Mouse (Mus musculus) brain, embryonic 18.5 days (tissue): Measurements from ENCODE around the gene Cfap46.

Source experiments
- DNase-seq: peaks from one replicate; pipeline ENCODE4 v3.0.0-alpha.2; 2012; ENCODE audit warnings: low read depth, low spot score

The Cfap46 gene

DNA sequence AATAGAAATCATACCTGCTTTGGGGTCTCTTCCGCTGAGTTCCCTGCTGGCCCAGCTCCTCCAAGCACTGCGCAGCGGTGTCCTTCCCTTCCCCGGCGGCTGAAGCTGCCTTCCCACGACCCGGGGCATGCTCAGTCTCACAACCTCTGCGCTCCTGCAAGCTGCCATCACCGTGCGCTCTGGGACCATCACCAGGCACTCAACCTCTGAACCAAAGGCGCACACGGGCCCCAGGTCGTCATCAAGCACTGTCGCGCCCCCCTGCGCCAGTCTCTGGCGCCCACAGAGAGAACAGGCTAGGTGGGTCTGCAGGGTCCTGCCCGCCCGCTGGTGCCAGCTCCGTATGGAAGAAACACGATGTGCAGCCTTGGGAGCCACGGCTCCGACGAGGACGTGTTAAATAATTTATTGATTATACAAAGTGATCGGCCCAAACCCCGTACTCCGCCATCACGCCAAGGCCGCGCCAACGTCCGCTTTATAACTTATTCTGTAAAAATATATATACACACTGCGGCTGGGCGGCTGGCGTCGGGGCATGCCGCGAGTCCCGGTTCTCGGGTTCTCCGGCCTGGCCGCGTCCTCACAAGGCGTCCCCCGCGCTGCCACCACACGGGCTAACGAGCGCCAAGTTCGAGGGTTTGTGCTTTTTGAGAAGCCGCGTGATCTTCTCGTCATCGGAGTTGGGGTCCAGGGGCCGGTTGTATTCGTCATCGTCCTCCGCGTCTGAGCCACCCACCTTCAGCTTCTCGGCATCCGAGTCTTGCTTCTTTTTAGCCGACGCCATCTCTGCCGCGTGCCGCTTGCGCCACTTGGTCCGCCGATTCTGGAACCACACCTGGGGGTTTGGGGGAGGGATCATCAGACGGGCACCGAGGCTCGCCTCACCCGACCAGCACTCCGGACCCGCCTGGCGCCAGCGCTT, 102.5 kb downstream of the Cfap46 start:
- no peak for DNase-seq

DNA sequence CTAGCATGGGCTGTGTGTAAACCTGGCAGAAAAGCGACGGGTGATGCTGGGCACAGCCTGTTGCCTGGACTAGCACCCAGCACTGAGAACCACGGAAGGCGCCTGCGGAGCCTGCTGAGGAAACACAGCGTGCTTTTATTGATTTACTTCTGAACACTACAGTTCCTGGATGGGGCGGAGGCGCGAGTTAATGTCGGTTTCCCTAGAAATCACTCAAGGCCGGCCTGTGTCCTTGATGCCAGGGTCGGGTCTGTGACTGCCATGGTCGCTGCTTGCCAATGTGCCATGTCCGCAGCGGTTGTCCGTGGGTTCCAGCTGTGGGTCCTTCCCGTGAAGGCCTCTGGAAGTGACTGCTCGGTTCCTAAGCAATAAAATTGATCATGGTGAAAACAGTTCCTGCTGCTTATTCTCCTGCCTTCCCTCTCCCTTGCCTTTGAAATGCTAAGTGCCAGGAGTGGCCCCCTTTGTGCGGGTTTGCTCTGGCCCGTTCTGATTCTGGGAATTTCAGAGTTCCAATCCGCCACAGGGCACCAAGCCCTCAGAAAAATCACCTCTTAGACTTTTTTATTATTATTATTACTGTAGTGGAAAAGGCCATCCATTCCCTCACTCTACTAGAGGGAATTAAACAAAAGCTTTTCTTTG, 104.2 kb downstream of the Cfap46 start:
- DNase-seq = no peak

DNA sequence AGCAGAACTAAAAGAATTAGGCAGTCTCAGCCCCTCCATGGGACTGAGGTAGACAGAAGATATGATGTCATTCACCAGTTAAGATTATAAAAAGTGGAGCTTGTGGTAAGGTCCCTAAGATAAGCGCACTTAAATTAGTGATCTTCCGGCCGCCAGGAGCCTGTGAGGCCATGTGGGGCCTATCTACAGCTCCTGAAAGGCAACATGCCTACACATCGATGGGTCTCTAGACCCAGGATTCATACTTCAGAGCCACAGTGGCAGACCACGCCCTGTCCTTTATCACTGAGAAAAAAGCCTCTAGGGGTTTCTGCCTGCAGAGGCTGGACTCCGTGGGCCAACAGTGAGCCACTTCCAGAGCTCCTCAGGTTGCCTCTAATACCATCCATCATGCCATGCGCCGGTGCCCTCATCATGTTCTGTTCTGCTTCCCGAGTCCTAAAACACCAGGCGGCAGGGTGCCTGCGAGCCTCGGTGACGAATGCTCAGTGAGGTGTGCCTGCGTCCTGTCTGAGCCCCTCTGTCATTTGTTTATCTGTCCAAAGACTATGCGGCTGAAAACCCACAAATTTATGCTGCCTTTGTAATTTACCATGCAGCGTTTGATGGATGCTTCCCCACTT, 107.4 kb downstream of the Cfap46 start:
- DNase-seq = no peak

DNA sequence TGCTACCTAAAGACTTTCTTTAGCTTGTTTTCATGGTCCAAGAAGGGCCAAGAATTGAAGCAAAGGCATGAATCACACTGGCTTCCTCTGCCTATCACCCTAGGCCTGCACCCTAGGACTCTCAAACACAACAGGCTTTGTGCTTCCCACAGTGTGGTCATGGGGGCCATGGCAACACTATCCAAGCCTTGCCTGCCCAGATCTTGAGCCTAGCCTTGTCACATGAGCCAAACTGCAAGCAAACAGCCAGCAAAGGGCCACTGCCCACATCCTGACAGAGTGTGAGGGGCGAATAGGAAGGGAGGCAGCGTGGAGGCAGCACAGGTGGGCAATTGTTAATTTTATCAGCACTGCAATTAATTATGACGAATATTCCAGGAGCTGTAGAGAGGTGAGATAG, 111.0 kb downstream of the Cfap46 start:
- DNase-seq = no peak

DNA sequence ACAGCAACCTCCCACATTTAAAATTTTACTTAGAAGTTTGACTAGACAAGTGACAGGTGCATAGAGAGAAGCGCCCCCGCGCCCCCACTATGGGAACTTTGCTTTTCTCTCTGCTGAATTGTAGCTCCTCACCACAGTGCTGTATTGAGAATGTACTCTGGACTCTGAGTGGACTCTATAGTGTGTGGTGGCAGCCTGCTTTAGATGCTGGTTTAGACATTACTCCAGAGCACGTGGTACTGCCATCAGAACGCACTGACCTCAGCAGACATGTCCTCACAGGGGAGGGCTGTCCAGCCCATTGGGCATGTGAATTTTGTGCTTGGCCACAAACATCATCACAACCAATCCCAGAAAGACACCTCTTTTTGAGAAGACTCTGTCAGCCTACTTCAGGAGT, 112.8 kb downstream of the Cfap46 start:
- no peak for DNase-seq

DNA sequence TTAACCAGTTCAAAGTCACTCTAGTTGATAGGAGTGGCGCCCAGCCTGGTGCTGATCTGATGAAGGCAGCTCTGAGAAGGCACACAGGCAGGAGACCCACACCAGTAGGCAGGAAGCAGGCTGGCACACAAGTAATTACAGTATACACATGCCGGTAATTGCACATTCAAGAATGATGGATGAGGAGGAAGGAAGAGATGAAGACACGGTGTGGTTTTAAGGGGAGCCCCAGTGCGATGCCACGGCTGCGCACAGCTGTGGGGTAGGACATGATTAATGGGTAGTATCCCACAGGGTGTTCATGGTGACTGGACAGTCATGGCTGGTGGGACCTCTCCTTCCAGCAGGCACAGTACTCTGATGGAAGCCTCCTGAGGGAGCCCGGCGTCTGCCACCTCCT, 117.1 kb downstream of the Cfap46 start:
- DNase-seq = no peak

DNA sequence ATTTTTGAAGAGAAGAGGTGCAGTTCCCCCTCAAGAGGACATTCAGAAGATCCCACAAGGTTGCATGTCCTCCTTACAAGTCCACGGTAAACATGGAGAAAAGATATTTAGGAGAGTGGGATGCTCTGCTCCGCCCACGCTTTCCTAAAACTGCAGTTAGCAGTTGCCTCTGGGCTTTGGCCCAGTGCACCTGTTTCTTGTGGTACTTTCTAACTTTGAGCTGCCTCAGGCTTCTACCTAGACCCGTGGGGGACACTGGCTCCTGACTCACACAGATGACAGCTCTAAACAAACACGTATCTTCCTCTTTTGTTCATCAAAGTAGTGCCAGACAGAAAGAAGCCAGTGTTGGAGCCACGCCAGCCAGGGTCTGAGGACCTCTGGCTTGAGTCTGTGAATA, 117.6 kb downstream of the Cfap46 start:
- no peak for DNase-seq

DNA sequence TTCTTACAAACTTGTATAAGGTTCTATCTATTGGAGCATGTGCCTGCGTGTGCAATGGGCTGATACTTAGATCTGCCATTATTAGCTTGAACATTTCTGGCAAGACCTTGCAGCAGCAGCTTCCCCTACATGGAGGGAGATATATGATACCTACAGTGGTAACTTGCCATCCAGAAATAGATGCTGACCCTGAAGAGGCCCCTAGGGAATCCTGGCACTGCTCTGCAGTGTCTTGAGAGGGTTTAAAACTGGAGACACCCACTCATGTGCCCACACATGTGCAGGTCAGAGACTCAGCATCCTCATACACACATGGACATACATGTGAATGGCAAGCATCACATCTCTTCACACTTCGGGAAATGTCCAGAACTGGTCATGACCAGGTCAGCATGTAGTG, 119.5 kb downstream of the Cfap46 start:
- no peak for DNase-seq

DNA sequence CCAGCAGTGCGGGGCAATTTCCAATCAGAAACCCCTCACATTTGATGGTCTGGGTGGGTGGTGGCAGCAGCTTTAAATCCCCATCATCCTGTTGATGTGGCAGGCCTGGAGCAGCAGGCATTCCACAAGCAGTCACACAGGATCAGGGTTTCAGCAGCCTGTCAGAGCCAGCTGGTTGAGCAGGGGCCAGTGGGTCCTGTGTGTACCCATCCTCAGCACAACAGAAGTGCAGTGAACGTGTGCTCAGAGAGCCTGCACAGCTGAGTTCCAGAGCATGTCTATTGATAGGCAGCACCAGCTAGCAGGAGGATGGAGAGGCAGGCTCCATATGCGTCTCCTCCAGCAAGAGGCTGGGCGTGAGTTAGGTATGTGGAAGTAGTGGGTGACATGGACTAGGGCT, 120.2 kb downstream of the Cfap46 start:
- DNase-seq = no peak

DNA sequence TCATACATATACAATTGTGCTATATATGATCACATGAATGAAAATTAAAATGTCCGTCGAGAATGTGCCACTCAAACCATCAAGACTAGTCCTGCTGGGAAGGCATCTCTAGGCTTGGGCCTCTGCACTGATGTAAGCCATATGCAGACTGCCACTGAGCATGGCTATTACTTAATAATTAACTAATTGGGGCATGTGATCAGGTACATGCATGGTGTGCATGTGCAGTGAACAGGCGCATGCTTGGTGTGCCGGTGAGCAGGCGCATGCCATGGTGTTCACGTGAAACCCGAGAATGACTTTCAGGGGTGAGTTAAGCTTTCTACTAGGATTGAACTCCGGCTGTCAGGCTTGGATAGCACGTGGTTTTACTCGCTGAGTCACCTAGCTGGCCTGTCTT, 124.0 kb downstream of the Cfap46 start:
- DNase-seq = no peak

DNA sequence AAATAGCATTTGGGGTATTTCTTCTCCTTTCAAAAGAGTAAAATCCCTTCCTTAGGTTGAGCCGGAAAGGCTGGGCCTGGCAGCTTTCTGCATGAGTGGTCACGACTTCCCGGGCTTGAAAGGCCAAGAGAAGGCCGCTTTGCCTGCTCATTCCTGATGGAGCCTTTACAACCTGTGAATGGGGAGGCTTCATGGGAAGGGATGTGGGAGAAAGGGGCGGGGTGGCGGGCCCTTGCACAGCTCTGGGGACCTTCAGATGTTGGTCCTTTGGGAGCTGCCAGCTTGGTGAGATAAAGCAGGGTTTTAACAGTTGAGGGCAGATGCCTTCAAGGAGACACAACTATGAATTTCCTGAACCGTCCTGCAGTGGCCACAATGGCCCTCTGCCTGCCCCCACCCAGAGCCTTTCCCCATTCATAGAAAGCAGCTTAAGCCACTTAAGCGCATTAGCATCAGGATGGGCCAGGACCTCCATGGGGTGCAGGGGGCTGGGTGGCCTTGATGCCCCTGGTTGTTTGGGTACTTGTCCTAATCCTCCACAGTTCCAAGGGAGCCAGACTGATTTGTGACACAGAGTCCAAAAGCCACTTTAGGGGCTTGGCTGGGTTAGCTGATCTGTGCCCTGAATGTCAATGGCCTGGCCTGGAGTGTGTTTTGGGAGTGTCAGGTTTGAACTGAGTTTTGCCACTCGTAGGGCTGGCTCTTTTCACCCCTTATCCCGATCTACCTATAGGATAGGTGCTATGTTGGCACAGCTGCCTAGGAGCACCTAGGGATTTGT, 126.7 kb downstream of the Cfap46 start:
- DNase-seq = no peak

DNA sequence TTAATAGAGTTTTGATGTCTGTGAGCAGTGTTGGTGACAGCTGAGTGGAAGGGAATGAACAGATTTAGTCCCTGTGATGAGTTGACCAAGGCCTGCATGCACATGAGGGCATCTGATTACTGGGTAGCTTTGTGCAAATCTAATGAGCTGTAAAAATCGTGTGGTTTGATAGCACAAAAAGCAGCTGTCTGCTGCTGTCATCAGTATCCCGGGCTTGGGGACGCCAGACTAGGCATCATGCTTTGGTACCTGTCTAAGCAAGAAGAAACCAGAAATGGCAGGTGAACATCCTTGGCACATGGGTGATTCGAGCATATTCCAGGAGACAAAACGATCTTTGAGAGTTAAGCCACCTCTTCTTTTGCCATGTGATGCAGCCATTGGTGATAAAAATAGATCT, 127.3 kb downstream of the Cfap46 start:
- no peak for DNase-seq

DNA sequence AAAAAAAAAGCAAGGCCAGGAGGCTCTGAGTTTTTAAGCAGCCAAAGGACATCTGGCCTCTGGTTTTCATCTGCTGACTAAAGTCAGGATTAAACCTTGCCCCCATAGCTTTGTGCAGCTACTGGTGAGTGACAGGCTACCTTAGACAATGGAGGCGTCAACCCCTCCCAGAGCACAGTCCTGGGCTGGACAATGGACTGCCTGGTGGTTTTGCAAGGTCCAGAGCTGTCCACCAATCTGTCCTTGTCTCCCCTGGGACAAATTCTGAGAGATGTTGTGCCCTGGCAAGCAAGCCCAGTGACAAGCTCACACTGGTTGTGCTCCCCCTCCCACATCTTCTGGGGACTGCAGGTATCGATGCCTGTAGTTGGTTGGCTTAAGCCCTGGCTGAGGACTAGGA, 132.1 kb downstream of the Cfap46 start:
- DNase-seq = no peak
